Mouse (Mus musculus) spleen, adult 2 months (tissue): ENCODE measurements at regions not wholly inside any gene's neighbourhood (a gene's known extent, or its start where the extent isn't known, plus 50 kb on each side); places are given as distances from the start of the nearest gene placed in this dataset.

Experiments
- CTCF ChIP-seq: fragments of 200-500 bp; IDR thresholded peaks from 2 replicates; pipeline ENCODE4 v1.5.1; 2011; ENCODE audit warnings: mild to moderate bottlenecking, inconsistent platforms; ENCODE audit not compliant: insufficient read depth, insufficient read length, insufficient replicate concordance; ENCODE audit errors: extremely low read depth
- POLR2A ChIP-seq: fragments of 200-500 bp; IDR thresholded peaks from 2 replicates; pipeline ENCODE4 v1.6.1; 2011; ENCODE audit warnings: low read depth, low read length, inconsistent platforms

DNA sequence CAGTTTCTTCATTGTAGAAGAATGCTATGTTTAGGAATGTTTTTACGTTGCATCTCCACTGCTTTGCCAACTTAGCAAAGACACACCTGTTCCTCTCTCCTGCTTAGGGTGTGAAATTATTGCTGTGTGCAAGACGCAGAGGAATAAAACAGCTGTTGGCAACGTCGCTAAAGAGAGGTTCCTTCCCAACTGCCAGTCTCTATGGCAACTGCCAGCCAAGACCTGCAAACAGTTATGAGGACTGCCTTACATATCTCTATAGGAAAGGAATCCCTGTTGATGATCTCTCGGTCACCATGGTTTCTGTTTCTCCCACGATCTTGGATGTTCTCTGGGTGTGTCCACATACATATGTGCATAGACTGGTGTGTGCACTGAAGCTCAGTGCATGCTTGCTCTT lies 109.6 kb upstream of the Gm26657 start:
- TF ChIP-seq POLR2A, result no peak
- TF ChIP-seq CTCF, result no peak
